Mouse (Mus musculus): ENCODE data around the gene Crabp2. TPM values are rescaled to one million over a fixed set of nuclear protein-coding genes. Genes with fewer than 3 reads are reported as not detected.

Gene Crabp2
- polyA plus RNA-seq, 1 experiment from 2014 or later = not detected

- peaks cover 45% of the 10 kb centered on the region for H3K36me3 ChIP-seq (replicated peaks; ENCODE audit: insufficient read depth, low read length)
- H3K9ac ChIP-seq (replicated peaks) = peak overlapping the region; percentile 68
- DNase-seq = no peak
Observed at GRCm38 (mm10) chr3:87920270-87920943, 28.1 kb upstream of the Crabp2 start.

GRCm38 (mm10) chr3:87924996-87925395 lies 23.5 kb upstream of the Crabp2 start:
- H3K36me3 ChIP-seq (replicated peaks; ENCODE audit: insufficient read depth, low read length) = peaks cover 45% of the 10 kb centered on the region
- no peak for DNase-seq

More at GRCm38 (mm10) chr3:87920270-87920943, 28.1 kb upstream of the Crabp2 start:
- TF ChIP-seq EP300 (IDR thresholded peaks at IDR 0.05; ENCODE audit: low read depth) = no peak
- peak; percentile 37 for TF ChIP-seq CTCF (IDR thresholded peaks at IDR 0.05; ENCODE audit: low read depth)
- 53% methylated on average over 9 of the region's 9 CpGs for WGBS (ENCODE audit: insufficient replicate concordance)
- Histone ChIP-seq H3K4me3 (ENCODE audit: low read depth, low read length) (peak overlapping the region; percentile 59), H3K27ac (ENCODE audit: low read depth) (no peak overlapping the region), H3K4me1 (ENCODE audit: insufficient read depth) (peaks cover 9% of the 10 kb centered on the region), H3K27me3 (ENCODE audit: insufficient read depth, low read length) (no peaks in the 10 kb centered on the region), H3K4me2 (ENCODE audit: low read depth, low read length) (peak overlapping the region; percentile 85), H3K9me3 (ENCODE audit: low read length) (no peaks in the 10 kb centered on the region)
- no peak for ATAC-seq

DNA sequence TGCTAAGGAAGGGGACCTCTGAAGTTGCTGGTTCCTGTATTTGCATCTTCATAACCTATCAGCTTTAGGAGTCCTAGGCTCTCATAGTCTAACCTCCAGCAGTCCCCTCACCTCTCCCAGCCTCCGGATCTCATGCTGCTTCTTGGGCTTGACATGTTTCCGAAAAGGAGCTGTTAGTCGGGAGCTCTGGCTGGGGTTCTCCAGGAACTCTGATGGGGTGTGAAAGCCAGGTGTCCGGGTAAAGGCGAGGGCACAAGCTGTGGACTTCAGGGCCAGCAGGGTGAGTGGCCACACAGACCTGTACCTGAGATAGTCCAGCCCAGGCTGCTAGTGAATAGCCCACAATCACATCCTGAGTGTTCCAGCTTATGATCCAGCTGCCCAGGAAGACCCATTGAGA lies 21.0 kb upstream of the Crabp2 start:
- no peak for TF ChIP-seq CTCF (IDR thresholded peaks at IDR 0.05; ENCODE audit: low read depth)
- TF ChIP-seq EP300 (IDR thresholded peaks at IDR 0.05; ENCODE audit: low read depth) = no peak
- H3K4me2 ChIP-seq (ENCODE audit: low read depth, low read length) = no peak overlapping the region
- no peak overlapping the region for H3K4me3 ChIP-seq (ENCODE audit: low read depth, low read length)
- WGBS (ENCODE audit: insufficient replicate concordance) = 89% methylated on average over 5 of the region's 5 CpGs
- peaks cover 19% of the 10 kb centered on the region for H3K4me1 ChIP-seq (ENCODE audit: insufficient read depth)
- ATAC-seq (no peak), DNase-seq (no peak)
- H3K27me3 ChIP-seq (ENCODE audit: insufficient read depth, low read length) = no peaks in the 10 kb centered on the region
- no peak overlapping the region for H3K27ac ChIP-seq (ENCODE audit: low read depth)
- no peak overlapping the region for H3K9ac ChIP-seq (replicated peaks)
- H3K9me3 ChIP-seq (ENCODE audit: low read length) = no peaks in the 10 kb centered on the region
- H3K36me3 ChIP-seq (replicated peaks; ENCODE audit: insufficient read depth, low read length) = peaks cover 49% of the 10 kb centered on the region

More at GRCm38 (mm10) chr3:87924996-87925395, 23.5 kb upstream of the Crabp2 start:
- Histone ChIP-seq H3K9ac (replicated peaks) (no peak overlapping the region), H3K4me2 (ENCODE audit: low read depth, low read length) (no peak overlapping the region), H3K27me3 (ENCODE audit: insufficient read depth, low read length) (no peaks in the 10 kb centered on the region), H3K27ac (ENCODE audit: low read depth) (no peak overlapping the region), H3K4me3 (ENCODE audit: low read depth, low read length) (no peak overlapping the region), H3K4me1 (ENCODE audit: insufficient read depth) (peaks cover 9% of the 10 kb centered on the region), H3K9me3 (ENCODE audit: low read length) (no peaks in the 10 kb centered on the region)
- no peak for ATAC-seq
- WGBS (ENCODE audit: insufficient replicate concordance) = 84% methylated on average over 7 of the region's 7 CpGs
- TF ChIP-seq EP300 (IDR thresholded peaks at IDR 0.05; ENCODE audit: low read depth) = no peak
- no peak for TF ChIP-seq CTCF (IDR thresholded peaks at IDR 0.05; ENCODE audit: low read depth)

DNA sequence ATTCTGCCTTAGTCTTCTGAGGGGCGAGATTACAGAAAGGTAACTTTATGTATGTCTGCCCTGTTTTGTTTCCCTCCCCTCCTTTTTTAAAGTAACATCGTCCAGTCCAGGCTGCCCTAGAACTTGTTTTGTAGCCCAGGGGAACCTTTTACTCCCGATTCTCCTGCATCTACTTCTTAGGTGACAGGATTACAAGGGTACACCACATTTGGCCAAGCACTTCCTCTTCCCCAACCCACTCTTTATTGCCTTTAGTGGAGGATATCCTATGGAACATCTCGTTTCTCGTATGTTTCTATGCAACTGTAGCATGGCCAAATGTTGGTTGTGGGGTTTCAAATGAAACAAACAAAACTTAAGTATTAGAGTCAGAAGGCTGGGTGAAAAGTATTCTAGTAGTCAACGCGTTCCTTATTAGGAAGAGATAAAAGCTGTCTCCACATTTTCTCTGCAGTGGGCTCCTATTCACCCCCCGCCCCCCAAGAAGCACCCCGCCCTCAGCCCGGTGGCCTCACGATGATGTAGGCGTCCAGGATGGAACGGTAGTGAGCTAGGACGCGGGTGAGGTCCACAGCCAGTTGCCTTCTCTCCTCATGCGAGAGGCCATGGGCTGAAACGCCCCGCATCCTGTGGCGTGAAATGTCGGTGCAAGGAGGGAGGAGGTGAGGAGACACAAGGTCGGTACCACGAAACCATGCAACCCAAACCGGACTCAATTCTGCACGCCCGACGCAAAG lies 19.0 kb upstream of the Crabp2 start:
- TF ChIP-seq EP300 (IDR thresholded peaks at IDR 0.05; ENCODE audit: low read depth) (no peak), CTCF (IDR thresholded peaks at IDR 0.05; ENCODE audit: low read depth) (no peak)
- peak overlapping the region; percentile 95 for H3K27ac ChIP-seq (ENCODE audit: low read depth)
- DNase-seq = no peak
- H3K36me3 ChIP-seq (replicated peaks; ENCODE audit: insufficient read depth, low read length) = peaks cover 34% of the 10 kb centered on the region
- H3K9ac ChIP-seq (replicated peaks) = peak overlapping the region; percentile 88
- 3% methylated on average over 26 of the region's 26 CpGs for WGBS (ENCODE audit: insufficient replicate concordance)
- peaks cover 23% of the 10 kb centered on the region for H3K4me1 ChIP-seq (ENCODE audit: insufficient read depth)
- no peaks in the 10 kb centered on the region for H3K27me3 ChIP-seq (ENCODE audit: insufficient read depth, low read length)
- peak overlapping the region; percentile 90 for H3K4me2 ChIP-seq (ENCODE audit: low read depth, low read length)
- peak overlapping the region; percentile 87 for H3K4me3 ChIP-seq (ENCODE audit: low read depth, low read length)
- H3K9me3 ChIP-seq (ENCODE audit: low read length) = no peaks in the 10 kb centered on the region
- ATAC-seq = peak; percentile 40

GRCm38 (mm10) chr3:87930078-87930795 lies 18.2 kb upstream of the Crabp2 start, which contains the start of the genes Isg20l2 and Rrnad1:
Isg20l2 (plus strand) TSS chr3:87930314.
Rrnad1 (minus strand) TSS chr3:87930717.
- H3K4me2 ChIP-seq (ENCODE audit: low read depth, low read length) = peak within 1 kb of the TSS; percentile 90
- peaks cover 32% of the 10 kb centered on the region for H3K36me3 ChIP-seq (replicated peaks; ENCODE audit: insufficient read depth, low read length)
- under 1% methylated on average over 62 of the region's 78 CpGs for WGBS (ENCODE audit: insufficient replicate concordance)
- peak within 1 kb of the TSS; percentile 87 for H3K4me3 ChIP-seq (ENCODE audit: low read depth, low read length)
- H3K4me1 ChIP-seq (ENCODE audit: insufficient read depth) = peaks cover 28% of the 10 kb centered on the region
- peak; percentile 96 for DNase-seq
- no peaks in the 10 kb centered on the region for H3K9me3 ChIP-seq (ENCODE audit: low read length)
- no peaks in the 10 kb centered on the region for H3K27me3 ChIP-seq (ENCODE audit: insufficient read depth, low read length)
- H3K9ac ChIP-seq (replicated peaks) = peak within 1 kb of the TSS; percentile 88
- TF ChIP-seq CTCF (IDR thresholded peaks at IDR 0.05; ENCODE audit: low read depth) (peak; percentile 93), EP300 (IDR thresholded peaks at IDR 0.05; ENCODE audit: low read depth) (peak; percentile 32; the same call in 1 of the 2 replicates)
- peak within 1 kb of the TSS; percentile 95 for H3K27ac ChIP-seq (ENCODE audit: low read depth)
- ATAC-seq = peak; percentile 96

- Histone ChIP-seq H3K9ac (replicated peaks) (no peak overlapping the region), H3K27me3 (ENCODE audit: insufficient read depth, low read length) (no peaks in the 10 kb centered on the region), H3K4me1 (ENCODE audit: insufficient read depth) (peaks cover 28% of the 10 kb centered on the region), H3K4me2 (ENCODE audit: low read depth, low read length) (peak overlapping the region; percentile 39), H3K27ac (ENCODE audit: low read depth) (peak overlapping the region; percentile 57), H3K4me3 (ENCODE audit: low read depth, low read length) (no peak overlapping the region), H3K9me3 (ENCODE audit: low read length) (no peaks in the 10 kb centered on the region), H3K36me3 (replicated peaks; ENCODE audit: insufficient read depth, low read length) (peaks cover 41% of the 10 kb centered on the region)
- DNase-seq (no peak), ATAC-seq (no peak)
- 69% methylated on average over 5 of the region's 5 CpGs for WGBS (ENCODE audit: insufficient replicate concordance)
- TF ChIP-seq EP300 (IDR thresholded peaks at IDR 0.05; ENCODE audit: low read depth) = no peak
- no peak for TF ChIP-seq CTCF (IDR thresholded peaks at IDR 0.05; ENCODE audit: low read depth)
Observed at GRCm38 (mm10) chr3:87934026-87934425, 14.4 kb upstream of the Crabp2 start.

All from liver, postnatal 0 days (tissue).